Mouse (Mus musculus) B cell, adult 2 months (primary cell): ENCODE measurements at regions not wholly inside any gene's neighbourhood (a gene's known extent, or its start where the extent isn't known, plus 50 kb on each side); places are given as distances from the start of the nearest gene placed in this dataset.

Experiments used
- DNase-seq, 2 experiments: peaks; one replicate each; pipeline ENCODE4 v3.0.0; 2022

DNA sequence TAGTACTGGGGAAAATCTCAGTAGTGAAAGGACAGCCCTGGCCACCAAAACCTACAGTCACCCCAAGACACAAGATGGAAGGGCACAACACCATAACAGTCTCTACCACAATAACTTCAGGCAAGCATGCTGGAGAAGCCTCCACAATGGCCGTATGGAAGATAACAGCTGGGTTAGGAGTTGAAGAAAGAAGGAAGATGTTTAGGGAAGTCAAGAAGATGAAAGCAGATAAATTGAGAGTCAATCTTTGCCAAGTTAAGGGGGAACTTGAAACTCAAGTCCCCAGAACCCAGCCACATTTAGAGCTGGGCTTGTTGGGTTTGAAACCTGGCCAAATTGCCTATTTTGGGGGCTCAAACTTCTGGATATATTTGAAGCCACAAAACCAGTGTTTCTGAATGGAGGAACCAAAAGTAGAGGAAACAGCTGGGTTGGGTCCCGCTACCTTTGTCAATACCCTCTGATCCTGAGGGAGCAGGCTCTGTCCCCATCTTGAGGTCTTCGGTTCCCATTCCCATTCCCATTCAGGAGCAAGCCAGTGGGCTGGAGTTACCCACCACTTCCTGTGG is 147.8 kb downstream of the Cdc5l start:
- DNase-seq, result no peak

DNA sequence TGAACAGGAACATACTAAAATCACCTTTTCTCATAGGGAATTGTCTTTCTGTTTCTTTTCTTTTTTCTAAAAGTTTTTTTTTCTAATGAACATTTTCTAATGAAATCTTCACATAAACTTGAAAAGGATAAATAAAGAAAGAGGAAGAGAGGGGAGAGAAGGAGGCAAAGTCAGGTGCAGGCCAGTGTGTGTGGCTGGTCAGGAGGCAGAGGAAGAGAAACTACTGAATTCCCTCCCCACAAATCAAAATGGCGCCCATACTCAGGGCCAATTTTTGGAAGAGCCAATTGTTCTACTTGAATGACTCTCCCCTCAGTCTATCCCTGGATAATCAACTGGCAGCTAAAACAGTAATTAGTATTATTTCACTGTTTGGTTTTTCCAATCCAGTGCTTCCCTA is 152.0 kb downstream of the Cdc5l start:
- DNase-seq, result no peak

DNA sequence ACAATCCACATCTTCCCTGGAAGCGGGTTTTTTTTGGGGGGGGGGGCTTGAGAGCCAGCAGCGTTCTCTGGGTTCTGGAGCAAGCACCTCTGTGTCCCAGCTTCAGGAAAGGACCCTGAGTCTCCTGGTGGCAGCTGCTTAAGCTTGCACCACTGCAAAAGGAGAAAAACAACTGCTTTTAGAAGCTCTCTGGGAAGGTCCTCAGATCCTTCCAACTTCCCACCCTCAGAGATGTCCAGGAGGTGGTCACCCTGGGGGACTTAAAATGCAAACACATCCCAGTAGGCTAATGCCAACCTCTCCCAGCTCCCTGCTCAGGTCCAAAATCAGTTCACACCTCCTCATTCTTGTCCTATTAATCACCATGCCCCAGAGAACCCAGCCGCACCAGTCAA is 153.7 kb downstream of the Cdc5l start:
- no peak for DNase-seq

DNA sequence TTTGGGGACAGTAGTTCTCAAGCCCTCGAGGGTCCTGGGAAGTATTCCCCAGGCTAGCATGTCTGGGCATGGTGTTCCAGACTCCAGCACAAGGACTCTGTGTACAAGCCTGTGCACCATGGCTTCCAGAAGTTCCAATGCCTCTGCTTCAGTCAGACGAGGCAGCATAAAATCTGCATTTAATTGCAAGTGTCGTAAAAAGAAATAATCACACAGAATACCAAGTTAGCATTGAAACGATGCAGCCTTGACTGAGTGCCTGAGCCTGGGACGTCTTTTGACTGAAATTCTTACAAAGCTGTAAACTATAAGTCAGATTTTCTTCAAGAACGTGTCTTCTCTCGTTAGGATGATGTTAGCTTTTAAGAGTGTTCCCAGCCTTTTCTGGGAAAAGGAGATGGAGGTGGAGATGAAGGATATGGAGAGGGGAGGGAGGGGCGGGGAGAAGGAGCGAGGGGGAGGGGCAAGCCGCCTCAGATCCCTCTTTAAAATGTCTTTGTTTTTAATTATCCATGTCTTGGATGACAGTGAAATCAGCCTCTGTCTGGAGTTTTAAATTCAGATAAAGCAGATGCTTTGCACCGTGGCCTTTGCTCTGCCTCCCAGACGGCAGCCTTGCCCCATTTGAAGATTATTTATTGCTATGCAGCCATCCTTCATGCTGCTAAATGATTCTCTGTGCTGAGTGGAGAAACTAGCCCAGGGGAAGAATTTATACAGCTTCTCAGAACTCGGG is 154.3 kb downstream of the Cdc5l start:
- DNase-seq, result no peak

DNA sequence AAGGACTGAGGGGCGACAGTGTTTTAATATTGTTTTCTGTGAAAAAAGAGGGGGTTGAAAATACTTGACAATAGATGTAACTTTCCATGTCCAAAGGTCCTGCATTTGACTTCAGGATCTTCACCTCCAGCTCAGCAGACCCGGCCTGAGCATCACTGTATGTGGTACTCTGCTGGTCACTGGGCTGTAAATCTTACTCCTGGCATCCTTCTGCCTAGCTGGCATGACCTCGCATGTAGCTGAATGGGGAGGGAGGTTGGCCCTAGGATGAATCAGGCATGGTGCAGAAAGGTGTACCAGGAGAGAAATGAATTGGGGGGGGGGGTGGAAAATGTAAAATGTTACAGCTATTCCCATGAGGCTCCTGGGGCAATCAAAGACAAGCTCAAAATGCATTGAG is 156.0 kb downstream of the Cdc5l start:
- no peak for DNase-seq

DNA sequence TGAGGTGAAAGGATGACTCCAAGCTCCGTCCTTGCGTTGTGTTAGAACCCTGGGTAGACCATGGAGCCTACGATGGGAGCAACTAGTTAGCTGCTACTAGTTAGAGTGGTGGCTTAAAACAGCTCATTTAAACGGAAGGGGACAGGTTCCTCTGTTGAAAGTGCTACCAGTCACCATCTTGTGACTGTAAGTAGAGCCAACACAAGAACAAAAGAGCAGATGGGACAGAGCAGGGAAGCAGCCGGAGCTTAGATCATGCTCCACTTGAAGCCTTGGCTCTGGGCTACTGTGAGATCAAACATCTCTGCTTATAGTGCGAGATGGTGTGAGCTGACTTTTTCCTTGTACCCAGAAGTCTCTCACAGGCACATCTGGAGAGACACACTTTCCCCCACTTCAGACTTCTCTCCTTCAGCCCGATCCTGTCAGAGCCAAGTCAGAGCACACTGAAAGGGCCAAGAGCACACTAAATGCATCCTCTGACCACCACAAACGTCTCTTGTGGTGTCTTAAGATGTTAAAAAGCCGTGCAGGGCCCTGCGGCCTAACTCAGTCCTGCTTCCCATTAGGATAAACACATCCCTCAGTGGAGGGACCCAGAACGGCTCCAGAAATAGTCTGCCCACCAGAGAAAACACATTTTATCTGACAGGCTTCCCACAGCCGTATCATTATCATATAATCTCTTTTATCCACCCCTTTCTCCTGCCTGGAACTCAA is 156.7 kb downstream of the Cdc5l start:
- DNase-seq, result no peak

DNA sequence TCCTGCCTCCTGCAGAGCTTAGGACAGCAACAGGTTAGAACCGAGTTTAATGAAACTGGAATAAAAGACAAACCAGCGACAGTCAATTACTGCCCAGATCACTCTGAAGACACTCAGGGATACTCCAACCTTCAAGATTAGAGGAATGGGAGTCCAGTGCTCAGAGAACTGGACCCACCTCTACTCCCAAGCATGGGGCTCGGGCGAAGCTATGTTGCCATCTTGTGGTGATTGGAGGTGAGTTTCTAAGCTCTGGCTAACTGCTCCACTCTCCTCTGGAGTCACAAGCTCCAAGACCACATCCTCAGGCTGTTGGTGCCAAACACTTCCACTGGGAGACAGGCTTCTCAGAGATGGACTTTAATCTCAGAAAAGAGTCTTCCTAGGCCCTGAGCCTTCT is 158.6 kb downstream of the Cdc5l start:
- DNase-seq, result no peak

DNA sequence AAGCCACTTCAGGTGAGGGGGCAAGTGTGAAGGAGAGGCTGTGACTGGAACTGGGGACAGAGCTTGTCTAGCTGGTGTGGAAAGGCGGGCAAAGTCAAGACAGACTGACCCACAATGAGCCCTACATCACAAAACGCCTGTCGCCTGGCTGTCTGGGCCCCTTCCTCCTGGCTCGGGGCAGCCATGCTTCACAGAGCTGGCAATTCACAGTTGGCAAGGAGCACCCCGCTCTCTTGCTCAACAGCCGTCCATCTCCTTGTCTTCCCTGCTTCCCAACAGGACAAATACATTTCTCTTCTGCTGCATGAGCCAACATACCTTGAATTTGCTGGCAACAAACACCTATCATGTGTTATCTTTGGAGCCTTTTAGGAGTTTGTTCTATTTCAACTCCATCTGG is 166.8 kb downstream of the Cdc5l start:
- no peak for DNase-seq

DNA sequence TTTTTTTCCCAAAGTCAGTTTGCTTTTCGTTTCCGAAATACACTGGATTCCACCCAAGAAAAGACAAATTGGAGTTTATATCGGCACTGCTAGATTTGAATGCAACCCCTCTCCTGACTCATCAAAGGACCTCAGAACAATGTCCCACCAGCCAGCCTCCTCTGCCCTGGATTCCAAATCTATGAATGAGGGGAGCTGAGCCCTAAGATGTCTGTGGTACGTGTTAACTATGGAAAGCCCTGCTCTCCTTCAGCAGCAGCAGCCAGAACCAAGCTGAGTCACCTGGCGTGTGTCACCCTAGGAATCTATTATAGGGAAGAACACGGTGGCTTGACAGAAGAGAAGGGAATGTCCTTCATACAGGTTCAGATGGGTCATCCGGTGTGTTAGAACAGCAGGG is 167.9 kb downstream of the Cdc5l start:
- DNase-seq, result no peak

DNA sequence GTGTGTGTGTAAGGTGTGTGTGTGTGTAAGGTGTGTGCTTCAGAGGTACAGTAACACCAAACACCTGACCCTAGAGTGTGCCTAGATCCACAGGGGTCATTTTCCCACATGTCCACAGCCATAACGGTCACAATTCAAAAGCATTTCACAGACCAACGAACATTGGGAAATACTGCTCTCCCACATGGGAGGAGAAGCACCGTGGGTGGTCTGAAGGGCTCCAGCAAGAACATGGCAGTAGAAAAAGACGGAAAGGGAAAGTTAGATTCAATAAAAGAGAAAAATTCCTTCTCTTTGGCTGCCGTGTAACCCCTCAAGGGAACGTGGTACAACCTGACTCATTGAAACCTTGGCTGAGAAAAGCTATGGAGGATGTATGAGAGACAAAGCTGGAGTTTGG is 169.1 kb downstream of the Cdc5l start:
- DNase-seq, result no peak

DNA sequence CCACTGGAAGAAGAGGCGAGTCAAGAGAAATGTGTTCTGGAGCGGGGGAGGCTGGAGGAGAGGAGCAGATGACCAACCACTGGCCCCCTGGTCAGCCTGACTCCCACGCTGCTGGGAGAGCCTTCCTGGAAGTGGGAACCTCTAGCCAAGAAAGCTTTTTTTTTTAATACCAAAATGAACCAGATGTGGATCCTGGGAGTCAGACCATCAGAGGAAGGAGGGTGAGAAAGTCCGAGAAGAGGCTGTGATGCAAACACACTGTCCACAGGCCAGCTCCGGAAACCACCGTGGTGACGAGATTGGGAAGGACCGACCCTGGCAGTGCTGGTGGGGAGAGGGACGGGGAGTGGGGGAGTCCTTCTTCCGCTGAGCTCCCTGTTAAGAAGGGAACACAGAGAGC is 173.1 kb downstream of the Cdc5l start:
- DNase-seq, result no peak

DNA sequence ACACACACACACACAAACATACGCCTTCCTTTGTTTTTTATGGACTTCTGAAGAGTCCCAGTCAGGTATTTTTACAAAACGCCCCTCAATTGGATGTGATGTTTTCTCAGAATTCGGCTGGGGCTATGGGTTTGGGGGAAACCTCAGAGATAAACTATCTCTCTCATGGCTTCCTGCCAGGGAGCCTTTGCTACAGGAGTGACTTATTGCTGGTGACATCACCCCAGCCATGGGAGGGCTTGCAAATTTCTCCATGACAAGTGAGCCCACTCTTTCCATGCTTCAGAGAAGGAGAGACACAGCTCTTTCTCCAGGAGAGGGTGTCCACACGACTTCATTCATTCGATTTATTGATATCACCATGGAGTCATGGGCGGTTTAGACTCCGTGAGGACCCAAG is 175.5 kb downstream of the Cdc5l start:
- no peak for DNase-seq

DNA sequence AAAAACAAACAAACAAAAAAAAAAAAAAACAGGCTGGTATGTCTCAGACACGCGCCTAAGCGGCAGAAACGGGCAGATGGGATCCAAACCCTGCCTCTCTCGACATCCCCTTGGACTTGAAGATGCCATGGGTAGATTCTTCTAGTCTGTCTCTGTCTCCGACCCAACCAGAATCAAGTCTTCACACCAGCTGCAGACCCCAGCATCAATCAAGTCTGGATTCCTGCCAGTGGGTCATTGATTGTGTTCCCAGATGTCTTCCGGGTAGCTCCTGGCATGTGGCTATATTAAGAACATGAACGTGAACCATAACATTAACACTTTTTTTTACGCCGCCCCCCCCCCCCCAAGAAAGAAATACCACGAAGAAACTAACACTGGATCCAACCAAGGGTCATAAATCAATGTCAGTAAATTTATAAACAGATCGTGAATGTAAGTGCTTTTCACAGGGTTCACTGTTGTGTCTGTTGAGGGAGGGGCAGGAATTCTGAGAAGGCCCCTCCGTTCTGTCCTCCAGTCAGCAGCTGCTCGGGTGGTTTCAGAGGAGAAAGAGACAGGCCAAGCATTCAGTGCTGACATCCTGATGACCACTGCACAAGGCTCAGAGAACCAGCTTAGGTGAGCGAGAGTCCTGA is 180.8 kb downstream of the Cdc5l start:
- no peak for DNase-seq

DNA sequence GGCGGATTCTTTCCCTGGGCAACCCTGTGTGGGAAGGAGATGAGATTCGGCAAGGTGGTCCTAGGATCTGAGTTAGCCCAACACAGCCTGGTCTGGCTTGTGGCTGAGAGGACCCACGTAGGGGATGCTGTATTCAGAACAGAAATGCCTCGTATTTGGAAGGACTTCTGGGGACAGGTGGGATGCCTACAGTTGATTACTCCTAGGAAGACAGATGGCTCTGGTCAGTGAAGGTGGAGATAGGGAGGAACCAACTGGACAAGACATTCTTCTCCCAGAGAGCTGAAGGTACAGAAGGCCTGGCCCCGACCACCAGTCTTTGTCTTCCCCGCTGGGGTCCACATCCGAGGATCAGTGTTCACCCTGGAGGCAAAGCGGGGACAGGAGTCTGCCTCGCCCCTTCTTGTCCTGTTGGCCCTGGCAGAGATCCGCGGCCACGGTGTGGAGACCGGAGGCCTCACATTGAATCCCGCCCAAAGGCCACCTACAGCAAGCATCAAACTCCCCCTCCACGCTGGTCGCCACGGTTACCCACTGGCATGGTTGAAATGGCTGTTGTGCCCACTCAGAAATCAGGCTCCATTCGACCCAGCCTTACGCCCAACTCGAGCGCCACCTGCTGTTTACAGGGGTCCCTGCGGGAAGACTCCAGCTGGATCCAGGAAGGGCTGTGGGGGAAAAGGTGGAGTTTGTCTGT is 182.4 kb downstream of the Cdc5l start:
- DNase-seq, result peak; percentile 69 to 73

DNA sequence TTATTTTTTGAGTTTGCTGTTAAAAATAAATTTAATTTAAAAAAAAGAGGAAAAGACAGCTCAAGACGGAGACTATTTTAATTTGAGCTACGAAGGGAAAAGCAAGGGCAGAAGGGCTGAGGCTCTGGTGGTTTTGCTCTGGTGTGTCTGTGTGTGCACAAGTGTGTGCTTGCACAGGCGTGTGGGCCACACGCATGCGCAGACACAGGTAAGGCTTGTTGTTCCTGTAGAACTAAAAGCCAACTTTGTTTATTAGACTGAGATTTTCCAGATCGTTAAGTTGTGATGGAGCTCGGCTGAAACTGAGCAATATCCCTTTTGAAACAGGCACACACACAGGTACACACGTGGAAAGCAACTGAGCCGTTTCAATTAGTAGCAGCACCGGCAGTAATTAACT is 183.1 kb downstream of the Cdc5l start:
- no peak for DNase-seq

DNA sequence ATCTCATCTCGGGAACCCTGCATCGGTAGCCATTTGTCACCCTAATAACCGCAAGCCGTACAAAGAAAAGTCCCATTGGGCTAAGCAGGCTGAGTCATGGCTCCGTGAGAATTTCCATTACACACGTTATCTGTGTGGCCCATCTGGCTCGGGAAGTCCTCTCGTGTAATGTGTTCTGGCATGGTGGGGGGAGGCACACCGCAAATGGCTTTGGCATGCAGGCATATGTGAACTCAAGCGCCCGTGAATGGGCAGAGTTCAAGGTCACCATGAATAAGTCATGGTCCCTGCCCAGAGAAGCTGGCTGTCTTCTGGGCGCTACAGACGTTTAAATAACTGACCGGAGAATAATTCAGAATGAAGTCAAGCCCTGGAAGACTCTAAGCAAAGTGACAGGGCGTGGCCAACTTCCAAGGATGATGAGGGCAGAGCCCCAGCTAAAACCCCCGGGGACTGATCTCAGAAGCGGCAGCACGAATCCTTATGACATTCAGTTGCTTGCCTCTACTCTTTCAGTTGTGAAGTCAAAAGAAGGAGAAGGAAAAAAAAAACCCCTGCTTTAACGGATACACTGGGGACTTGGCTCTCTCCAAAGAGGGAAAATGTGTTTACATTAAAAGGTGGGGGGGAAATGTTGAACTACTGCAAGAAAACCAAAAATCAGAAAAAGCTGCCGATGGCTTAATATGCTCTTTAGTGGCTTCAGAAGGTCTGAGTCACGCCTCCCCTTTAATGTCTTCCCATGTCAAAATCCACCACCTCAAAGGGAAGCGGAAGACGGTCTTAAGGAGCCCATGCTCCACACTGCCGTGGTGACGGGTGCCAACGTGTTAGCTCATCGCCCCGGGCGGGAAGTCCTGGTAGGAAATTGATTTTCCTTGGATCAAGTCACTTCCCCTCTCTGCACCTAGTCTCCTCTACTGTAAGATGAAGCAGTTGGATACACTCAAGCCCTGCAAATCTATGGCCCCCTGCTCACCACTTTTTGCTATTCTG is 186.1 kb downstream of the Cdc5l start:
- DNase-seq, result no peak

DNA sequence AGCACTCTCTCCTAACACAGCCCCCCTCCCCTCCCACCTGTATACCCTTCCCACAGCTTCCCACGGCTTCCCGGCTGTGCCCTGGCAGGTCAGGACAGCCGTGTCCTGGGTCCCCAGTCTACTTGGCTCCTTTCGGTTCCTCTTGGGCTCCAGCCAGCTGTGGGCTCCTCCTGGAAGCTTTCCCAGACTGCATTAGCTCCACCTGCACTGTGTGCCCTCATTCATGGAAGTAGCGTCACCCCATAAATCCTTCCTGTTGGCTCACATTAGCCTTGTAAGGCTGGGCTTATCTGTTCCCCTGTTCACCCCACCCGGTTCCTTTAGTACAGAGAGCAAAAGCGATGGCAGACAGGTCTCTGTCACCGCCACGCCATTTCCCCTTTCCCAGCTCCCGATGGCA is 188.7 kb downstream of the Cdc5l start:
- no peak for DNase-seq

DNA sequence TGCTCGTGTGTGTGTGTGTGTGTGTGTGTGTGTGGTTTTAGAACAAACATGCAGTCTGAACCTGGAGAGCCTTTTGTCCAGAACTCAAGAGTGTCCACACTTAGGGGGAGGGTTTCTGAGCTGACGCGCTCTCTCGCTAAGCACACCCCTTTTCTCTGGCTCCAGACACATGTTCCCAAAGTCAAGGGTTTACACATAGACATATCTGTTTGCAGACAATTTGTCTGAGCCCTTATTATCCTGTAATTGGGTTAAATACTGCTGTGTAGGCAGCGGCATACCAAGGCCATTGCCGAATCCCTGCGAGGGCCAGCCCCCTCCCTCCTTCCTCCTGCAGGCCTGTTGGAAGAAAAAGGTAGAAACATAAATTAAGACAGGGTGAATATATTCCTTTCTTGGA is 190.4 kb downstream of the Cdc5l start:
- DNase-seq, result no peak

DNA sequence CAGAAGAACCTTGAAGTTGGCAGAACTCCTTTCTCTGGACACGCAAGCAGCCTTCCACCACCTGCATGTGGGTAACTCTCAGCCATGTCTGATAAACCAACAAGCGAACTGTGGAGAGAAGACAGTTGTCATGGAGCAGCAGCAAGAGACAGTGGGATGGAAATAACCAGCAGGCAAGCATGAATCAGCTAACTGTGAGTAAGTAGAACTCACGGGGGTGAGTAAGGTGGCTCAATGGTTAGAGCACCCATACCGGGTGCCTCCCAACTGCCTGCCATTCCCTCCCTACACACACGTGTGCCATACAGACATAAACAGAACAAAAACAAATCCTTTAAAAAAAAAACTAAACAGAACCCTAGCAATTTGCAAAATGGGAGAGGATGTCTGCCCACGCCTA is 191.5 kb downstream of the Cdc5l start:
- DNase-seq, result no peak

DNA sequence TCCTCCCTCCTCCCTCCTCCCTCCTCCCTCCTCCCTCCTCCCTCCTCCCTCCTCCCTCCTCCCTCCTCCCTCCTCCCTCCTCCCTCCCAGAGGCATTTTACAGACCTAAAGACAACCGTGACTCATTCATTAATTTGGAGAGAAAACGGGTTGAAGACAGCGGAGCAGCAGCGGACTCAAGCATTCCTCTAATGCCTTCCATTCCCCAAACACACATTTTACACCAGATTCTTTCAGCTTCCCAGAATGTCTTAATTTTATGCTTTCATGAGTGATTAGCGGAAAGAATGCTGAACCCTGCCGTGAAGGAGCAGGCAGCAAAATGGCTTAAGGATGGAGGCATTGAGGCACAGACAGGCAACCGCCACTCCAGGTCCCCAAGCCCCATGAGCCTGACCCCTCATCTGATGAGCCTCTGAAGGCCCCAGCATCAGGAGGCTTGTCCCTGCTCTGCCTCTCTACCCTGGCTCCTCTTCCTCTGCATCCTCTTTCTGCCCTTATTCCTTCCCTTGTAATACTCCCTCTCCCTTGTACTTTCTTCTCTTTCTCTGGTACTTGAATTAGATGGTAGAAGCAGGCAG is 192.5 kb downstream of the Cdc5l start:
- no peak for DNase-seq

DNA sequence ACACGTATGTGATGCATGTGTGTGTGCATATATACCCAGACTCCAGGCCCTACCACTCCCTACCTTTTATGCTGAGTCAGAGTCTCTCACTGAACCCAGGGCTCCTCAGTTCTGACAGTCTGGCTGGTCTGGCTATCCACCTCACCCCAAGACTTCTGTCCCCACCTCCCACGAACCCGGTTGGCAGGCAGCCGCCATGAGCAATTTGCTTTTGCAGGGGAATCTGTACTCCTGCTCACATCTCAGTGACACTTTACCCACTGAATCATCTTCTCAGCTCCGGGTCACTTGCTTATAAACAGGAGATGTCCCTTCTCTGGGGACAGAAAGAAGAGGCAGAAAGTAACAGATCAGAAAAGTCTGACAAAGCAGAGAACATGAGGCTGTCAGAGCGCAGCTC is 193.0 kb downstream of the Cdc5l start:
- no peak for DNase-seq

DNA sequence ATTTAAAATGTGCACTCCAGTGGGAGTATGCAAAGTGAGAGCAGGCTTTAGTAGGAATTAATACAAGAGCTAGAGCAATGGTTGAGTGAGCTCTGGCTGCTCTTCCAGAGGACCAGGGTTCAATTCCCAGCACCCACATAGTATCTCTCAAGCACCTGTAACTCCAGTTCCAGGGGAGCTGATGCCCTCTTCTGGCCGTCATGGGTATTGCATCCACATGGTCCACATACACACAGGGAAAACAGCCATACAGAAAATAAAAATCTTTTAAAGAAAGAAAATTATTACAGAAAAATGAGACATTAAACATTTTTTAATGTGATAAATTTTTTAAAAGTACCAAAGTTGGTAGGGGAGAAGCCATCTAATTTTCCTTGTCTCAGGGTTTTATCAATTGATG is 196.3 kb downstream of the Cdc5l start:
- DNase-seq, result no peak
